Mouse (Mus musculus): ENCODE measurements around the gene Sytl1.

- TF ChIP-seq POLR2AphosphoS5 (IDR thresholded peaks at IDR 0.05; ENCODE audit: insufficient replicate concordance, low read depth, low read length) (no peak), CTCF (IDR thresholded peaks at IDR 0.05; ENCODE audit: low read depth, low read length) (no peak), GATA1 (IDR thresholded peaks at IDR 0.05; ENCODE audit: borderline replicate concordance, low read length) (no peak), TAL1 (conservative IDR thresholded peaks at IDR 0.05; ENCODE audit: low read depth, low read length) (no peak), GATA2 (IDR thresholded peaks at IDR 0.05; ENCODE audit: borderline replicate concordance, low read depth, low read length) (no peak)
Measured at GRCm38 (mm10) chr4:133242710-133243109, 20.2 kb downstream of the Sytl1 start.
